Mouse (Mus musculus) embryo, embryonic 10.5 days (tissue): Measurements from ENCODE around the gene Ceacam16.

Experiments
- DNase-seq: peaks from one replicate; pipeline ENCODE4 v3.0.0-alpha.2; 2015; ENCODE audit warnings: low spot score

Ceacam16 gene

GRCm38 (mm10) chr7:19861199-19861598, at the start of gene Ceacam16:
Gene Ceacam16, minus strand, starts transcription at chr7:19861299.
- DNase-seq, result no peak

- peak; percentile 83 for DNase-seq
Measured at GRCm38 (mm10) chr7:19910421-19911291, 49.6 kb upstream of the Ceacam16 start.

- peak; percentile 45 for DNase-seq
Measured at GRCm38 (mm10) chr7:19889881-19890280, 28.8 kb upstream of the Ceacam16 start.

- DNase-seq, result no peak
Measured at GRCm38 (mm10) chr7:19887849-19888248, 26.8 kb upstream of the Ceacam16 start, which contains the start of gene Ceacam19. Gene Ceacam19, minus strand, starts transcription at chr7:19887965.

- DNase-seq, result no peak
Measured at GRCm38 (mm10) chr7:19880754-19881153, 19.7 kb upstream of the Ceacam16 start.

GRCm38 (mm10) chr7:19876781-19877425, 15.8 kb upstream of the Ceacam16 start:
- peak; percentile 1 for DNase-seq

- DNase-seq, result peak; percentile 61
Measured at GRCm38 (mm10) chr7:19875948-19876682, 15.0 kb upstream of the Ceacam16 start.

- DNase-seq, result peak; percentile 27
Measured at GRCm38 (mm10) chr7:19871943-19872601, 11.0 kb upstream of the Ceacam16 start.

- no peak for DNase-seq
Measured at GRCm38 (mm10) chr7:19871137-19871621, 10.1 kb upstream of the Ceacam16 start.

- no peak for DNase-seq
Measured at GRCm38 (mm10) chr7:19867751-19868399, 6.8 kb upstream of the Ceacam16 start.

- no peak for DNase-seq
Measured at GRCm38 (mm10) chr7:19866490-19866889, 5.4 kb upstream of the Ceacam16 start.

GRCm38 (mm10) chr7:19865246-19866036, 4.3 kb upstream of the Ceacam16 start:
- DNase-seq, result no peak

- no peak for DNase-seq
Measured at GRCm38 (mm10) chr7:19864241-19864640, 3.1 kb upstream of the Ceacam16 start.

GRCm38 (mm10) chr7:19859740-19860139, 1.4 kb downstream of the Ceacam16 start:
- no peak for DNase-seq

GRCm38 (mm10) chr7:19856283-19856682, 4.8 kb downstream of the Ceacam16 start:
- DNase-seq, result no peak

GRCm38 (mm10) chr7:19855663-19856062, 5.4 kb downstream of the Ceacam16 start:
- no peak for DNase-seq

- no peak for DNase-seq
Measured at GRCm38 (mm10) chr7:19853526-19853925, 7.6 kb downstream of the Ceacam16 start.

- DNase-seq, result peak; percentile 54
Measured at GRCm38 (mm10) chr7:19851858-19852570, 9.1 kb downstream of the Ceacam16 start, which contains the start of gene Gm19345. Gene Gm19345, plus strand, starts transcription at chr7:19852003.

- DNase-seq, result no peak
Measured at GRCm38 (mm10) chr7:19844521-19845171, 16.5 kb downstream of the Ceacam16 start.
